Mouse (Mus musculus): ENCODE measurements around the gene Sipa1l3. TPM values are rescaled to one million over a fixed set of nuclear protein-coding genes. Genes with fewer than 3 reads are reported as not detected.

Sipa1l3 gene
- polyA plus RNA-seq, 1 experiment from 2014 or later, result 14.8 TPM

DNA sequence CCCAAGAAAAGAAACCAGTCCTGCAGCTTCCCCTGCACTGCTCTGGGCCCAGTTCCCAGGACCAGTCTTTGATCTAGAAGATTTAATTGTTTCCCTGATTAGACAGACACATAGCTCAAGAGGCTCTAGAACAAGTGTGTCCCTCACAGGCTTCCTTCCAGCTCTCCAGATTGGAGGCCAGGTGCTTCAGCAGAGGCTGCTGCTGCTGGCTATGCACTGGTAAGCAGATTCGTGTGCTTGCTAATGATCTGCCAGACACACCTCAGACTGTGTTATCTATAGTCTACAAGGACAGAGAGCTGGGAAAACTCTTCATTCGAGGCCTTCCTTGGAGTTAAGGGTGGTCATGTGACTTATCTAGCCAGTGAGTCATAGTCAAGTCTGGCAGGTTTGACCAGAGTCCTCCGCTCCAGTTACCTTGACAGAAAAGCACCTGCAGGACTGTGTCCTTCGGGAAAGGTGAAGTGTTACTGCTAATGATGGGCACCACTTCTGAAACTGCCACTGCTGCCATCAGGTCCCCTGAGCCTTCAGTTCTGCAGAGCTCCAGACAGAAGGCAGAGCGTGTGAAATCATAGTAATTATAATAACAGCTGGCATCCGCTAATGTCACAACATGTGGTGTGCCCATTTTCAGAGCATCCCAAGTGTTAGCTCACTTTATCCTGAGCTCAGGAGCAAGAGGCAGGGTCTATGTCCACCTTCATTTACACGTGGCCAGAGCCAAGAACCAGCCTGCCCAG is 48.7 kb downstream of the Sipa1l3 start:
- Histone ChIP-seq H3K9ac (replicated peaks) (no peak overlapping the region), H3K36me3 (no peaks in the 10 kb centered on the region), H3K4me2 (replicated peaks) (no peak overlapping the region), H3K4me1 (replicated peaks) (peaks cover 23% of the 10 kb centered on the region), H3K27me3 (no peaks in the 10 kb centered on the region), H3K27ac (no peak overlapping the region), H3K9me3 (no peaks in the 10 kb centered on the region), H3K4me3 (replicated peaks) (no peak overlapping the region)
- 77% methylated on average over 7 of the region's 7 CpGs for WGBS
- ATAC-seq, result no peak

DNA sequence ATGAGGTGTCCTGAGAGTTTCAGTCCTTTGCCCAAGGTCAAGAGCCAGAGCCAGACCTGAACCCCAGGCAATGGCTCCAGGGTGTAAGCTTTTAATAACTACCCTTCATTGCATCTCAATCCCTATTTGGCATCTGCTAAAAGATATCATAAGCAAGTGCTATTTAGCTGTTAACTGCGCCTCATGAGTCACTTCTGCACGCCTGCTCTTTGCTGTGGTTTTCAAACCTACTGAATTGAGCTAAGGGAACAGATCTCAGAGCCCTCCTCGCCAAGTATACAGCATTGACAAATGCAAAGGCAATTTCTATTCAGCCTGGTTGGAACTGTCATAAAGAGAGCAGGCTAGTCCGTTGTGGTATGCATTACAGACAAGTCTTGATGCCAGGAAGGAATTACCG is 49.8 kb downstream of the Sipa1l3 start:
- Histone ChIP-seq H3K4me1 (replicated peaks) (peaks cover 23% of the 10 kb centered on the region), H3K27ac (no peak overlapping the region), H3K9me3 (no peaks in the 10 kb centered on the region), H3K9ac (replicated peaks) (no peak overlapping the region), H3K4me2 (replicated peaks) (no peak overlapping the region), H3K27me3 (no peaks in the 10 kb centered on the region), H3K4me3 (replicated peaks) (no peak overlapping the region), H3K36me3 (no peaks in the 10 kb centered on the region)
- no peak for ATAC-seq
- WGBS, result 93% methylated on average over 5 of the region's 5 CpGs

DNA sequence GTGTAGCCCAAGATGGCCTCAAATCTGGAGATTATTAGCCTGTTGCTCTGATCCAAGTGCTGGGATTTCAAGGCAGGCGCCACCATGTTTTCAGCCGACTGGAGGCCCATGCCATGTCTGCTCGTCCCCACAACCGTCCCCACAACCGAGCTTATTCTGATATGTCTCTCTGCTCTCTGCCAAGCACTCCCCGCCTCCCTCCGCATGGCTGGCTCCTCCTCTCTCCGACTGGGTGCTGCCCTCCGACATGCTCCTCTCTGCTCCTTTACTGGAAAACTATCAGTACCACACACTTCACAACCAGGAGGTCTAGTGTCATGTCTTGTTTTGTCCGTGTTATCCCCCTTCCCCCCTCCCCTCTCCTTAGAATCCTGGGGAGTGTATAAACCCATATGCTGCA is 51.9 kb downstream of the Sipa1l3 start:
- Histone ChIP-seq H3K4me1 (replicated peaks) (peaks cover 20% of the 10 kb centered on the region), H3K4me2 (replicated peaks) (no peak overlapping the region), H3K9me3 (no peaks in the 10 kb centered on the region), H3K9ac (replicated peaks) (no peak overlapping the region), H3K36me3 (no peaks in the 10 kb centered on the region), H3K27ac (no peak overlapping the region), H3K27me3 (no peaks in the 10 kb centered on the region), H3K4me3 (replicated peaks) (no peak overlapping the region)
- no peak for ATAC-seq
- WGBS, result 69% methylated on average over 10 of the region's 10 CpGs

GRCm38 (mm10) chr7:29465736-29466135 is 52.7 kb downstream of the Sipa1l3 start:
- WGBS, result 81% methylated on average over 4 of the region's 4 CpGs
- ATAC-seq, result no peak
- H3K4me3 ChIP-seq (replicated peaks), result no peak overlapping the region
- no peak overlapping the region for H3K4me2 ChIP-seq (replicated peaks)
- no peaks in the 10 kb centered on the region for H3K36me3 ChIP-seq
- H3K4me1 ChIP-seq (replicated peaks), result peaks cover 12% of the 10 kb centered on the region
- H3K27ac ChIP-seq, result no peak overlapping the region
- no peak overlapping the region for H3K9ac ChIP-seq (replicated peaks)
- no peaks in the 10 kb centered on the region for H3K9me3 ChIP-seq
- no peaks in the 10 kb centered on the region for H3K27me3 ChIP-seq

GRCm38 (mm10) chr7:29462820-29463219 is 55.6 kb downstream of the Sipa1l3 start:
- Histone ChIP-seq H3K36me3 (no peaks in the 10 kb centered on the region), H3K9ac (replicated peaks) (no peak overlapping the region), H3K4me3 (replicated peaks) (no peak overlapping the region), H3K4me1 (replicated peaks) (0 out of 2 replicates have a peak, but pooled peaks cover 3% of the 10 kb centered on the region), H3K27me3 (no peaks in the 10 kb centered on the region), H3K27ac (no peak overlapping the region), H3K4me2 (replicated peaks) (no peak overlapping the region), H3K9me3 (no peaks in the 10 kb centered on the region)
- 77% methylated on average over 3 of the region's 3 CpGs for WGBS
- no peak for ATAC-seq

DNA sequence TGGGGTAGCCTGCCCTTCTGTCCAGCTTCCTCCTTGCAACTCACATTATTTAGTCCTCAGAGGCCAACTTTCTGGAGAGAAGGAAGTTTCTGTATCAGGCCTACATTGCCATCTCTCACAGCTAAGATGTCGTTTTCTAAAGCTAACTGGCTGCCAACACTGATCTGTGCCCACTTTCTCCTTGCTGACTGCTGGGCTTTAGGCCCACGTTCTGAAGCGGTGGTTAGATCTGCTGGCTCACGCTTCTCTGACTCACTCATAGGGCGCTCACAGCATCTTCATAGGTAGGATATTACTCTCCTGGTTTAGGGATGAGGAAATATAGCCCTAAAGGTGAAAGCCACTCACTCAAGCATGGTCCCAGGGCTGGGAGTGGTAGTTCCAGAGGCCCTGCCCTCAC is 56.3 kb downstream of the Sipa1l3 start:
- WGBS, result 87% methylated on average over 5 of the region's 5 CpGs
- Histone ChIP-seq H3K9me3 (no peaks in the 10 kb centered on the region), H3K36me3 (no peaks in the 10 kb centered on the region), H3K4me3 (replicated peaks) (no peak overlapping the region), H3K27ac (no peak overlapping the region), H3K4me1 (replicated peaks) (0 out of 2 replicates have a peak, but pooled peaks cover 3% of the 10 kb centered on the region), H3K4me2 (replicated peaks) (no peak overlapping the region), H3K27me3 (no peaks in the 10 kb centered on the region), H3K9ac (replicated peaks) (no peak overlapping the region)
- ATAC-seq, result no peak

DNA sequence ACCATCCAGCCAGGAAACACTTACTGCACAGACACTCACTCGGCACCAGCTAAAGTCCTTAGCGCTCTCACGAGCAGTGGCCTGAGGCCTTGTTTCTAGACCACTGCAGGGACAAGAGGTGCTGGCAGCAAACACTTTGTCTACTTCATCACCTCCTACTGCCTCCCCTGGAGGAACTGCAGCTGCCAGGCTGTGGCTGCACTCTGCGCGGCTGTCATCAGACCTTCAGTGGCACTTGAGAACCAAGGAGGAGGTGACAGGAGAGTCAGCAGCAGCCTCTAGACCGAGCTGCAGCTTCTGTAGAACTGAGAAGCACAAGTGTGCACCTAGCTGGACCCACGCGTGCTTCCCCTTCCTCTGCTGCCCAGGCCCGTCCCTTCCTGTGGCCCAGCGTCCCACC is 56.9 kb downstream of the Sipa1l3 start:
- Histone ChIP-seq H3K4me2 (replicated peaks) (no peak overlapping the region), H3K9me3 (no peaks in the 10 kb centered on the region), H3K4me1 (replicated peaks) (0 out of 2 replicates have a peak, but pooled peaks cover under 1% of the 10 kb centered on the region), H3K27me3 (0 out of 2 replicates have a peak, but pooled peaks cover 3% of the 10 kb centered on the region), H3K9ac (replicated peaks) (no peak overlapping the region), H3K4me3 (replicated peaks) (no peak overlapping the region), H3K36me3 (no peaks in the 10 kb centered on the region), H3K27ac (no peak overlapping the region)
- WGBS, result 86% methylated on average over 10 of the region's 10 CpGs
- ATAC-seq, result no peak

GRCm38 (mm10) chr7:29458889-29459740 is 59.3 kb downstream of the Sipa1l3 start:
- H3K36me3 ChIP-seq, result no peaks in the 10 kb centered on the region
- peaks cover 15% of the 10 kb centered on the region; the same call in 1 of the 2 replicates for H3K27me3 ChIP-seq
- no peak overlapping the region for H3K9ac ChIP-seq (replicated peaks)
- peaks cover 10% of the 10 kb centered on the region for H3K4me1 ChIP-seq (replicated peaks)
- H3K4me3 ChIP-seq (replicated peaks), result no peak overlapping the region
- no peak overlapping the region for H3K4me2 ChIP-seq (replicated peaks)
- WGBS, result 87% methylated on average over 14 of the region's 14 CpGs
- H3K9me3 ChIP-seq, result no peaks in the 10 kb centered on the region; the same call in 1 of the 2 replicates
- H3K27ac ChIP-seq, result no peak overlapping the region
- no peak for ATAC-seq

DNA sequence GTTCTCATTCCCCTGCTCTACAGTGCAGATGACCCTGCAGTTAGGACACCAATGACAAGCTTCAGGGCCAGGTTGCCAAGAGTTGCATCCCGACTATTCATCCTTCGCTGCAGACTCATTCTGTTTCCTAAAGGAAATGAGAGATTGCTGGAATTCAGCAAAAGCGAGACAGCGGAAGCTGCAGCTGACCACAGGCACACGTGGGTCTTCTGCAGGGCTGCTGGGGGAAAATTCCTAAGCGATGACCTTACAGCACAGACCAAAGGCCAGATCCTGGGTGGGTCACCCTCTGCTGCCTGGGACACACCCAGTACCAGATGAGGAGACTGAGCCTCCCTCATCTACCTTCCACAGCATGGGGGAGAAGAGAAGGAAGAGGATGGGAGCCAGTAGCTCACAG is 60.7 kb downstream of the Sipa1l3 start:
- peaks cover 15% of the 10 kb centered on the region; the same call in 1 of the 2 replicates for H3K27me3 ChIP-seq
- no peak overlapping the region for H3K9ac ChIP-seq (replicated peaks)
- peaks cover 22% of the 10 kb centered on the region for H3K4me1 ChIP-seq (replicated peaks)
- no peak overlapping the region for H3K4me2 ChIP-seq (replicated peaks)
- H3K4me3 ChIP-seq (replicated peaks), result no peak overlapping the region
- WGBS, result 80% methylated on average over 6 of the region's 6 CpGs
- H3K27ac ChIP-seq, result no peak overlapping the region
- H3K36me3 ChIP-seq, result no peaks in the 10 kb centered on the region
- no peaks in the 10 kb centered on the region; the same call in 1 of the 2 replicates for H3K9me3 ChIP-seq
- ATAC-seq, result no peak

- Histone ChIP-seq H3K9ac (replicated peaks) (no peak overlapping the region), H3K4me3 (replicated peaks) (no peak overlapping the region), H3K27me3 (peaks cover 17% of the 10 kb centered on the region), H3K9me3 (no peaks in the 10 kb centered on the region; the same call in 1 of the 2 replicates), H3K36me3 (no peaks in the 10 kb centered on the region), H3K27ac (no peak overlapping the region), H3K4me2 (replicated peaks) (no peak overlapping the region), H3K4me1 (replicated peaks) (peaks cover 32% of the 10 kb centered on the region)
- 87% methylated on average over 9 of the region's 9 CpGs for WGBS
- no peak for ATAC-seq
These were observed 61.7 kb downstream of the Sipa1l3 start for GRCm38 (mm10) chr7:29456716-29457115.

- Histone ChIP-seq H3K27me3 (peaks cover 19% of the 10 kb centered on the region), H3K4me1 (replicated peaks) (peaks cover 32% of the 10 kb centered on the region), H3K27ac (no peak overlapping the region), H3K4me3 (replicated peaks) (no peak overlapping the region), H3K9me3 (no peaks in the 10 kb centered on the region; the same call in 1 of the 2 replicates), H3K4me2 (replicated peaks) (no peak overlapping the region), H3K9ac (replicated peaks) (no peak overlapping the region), H3K36me3 (no peaks in the 10 kb centered on the region)
- no peak for ATAC-seq
- 63% methylated on average over 6 of the region's 6 CpGs for WGBS
These were observed 62.9 kb downstream of the Sipa1l3 start for GRCm38 (mm10) chr7:29455591-29455990.

DNA sequence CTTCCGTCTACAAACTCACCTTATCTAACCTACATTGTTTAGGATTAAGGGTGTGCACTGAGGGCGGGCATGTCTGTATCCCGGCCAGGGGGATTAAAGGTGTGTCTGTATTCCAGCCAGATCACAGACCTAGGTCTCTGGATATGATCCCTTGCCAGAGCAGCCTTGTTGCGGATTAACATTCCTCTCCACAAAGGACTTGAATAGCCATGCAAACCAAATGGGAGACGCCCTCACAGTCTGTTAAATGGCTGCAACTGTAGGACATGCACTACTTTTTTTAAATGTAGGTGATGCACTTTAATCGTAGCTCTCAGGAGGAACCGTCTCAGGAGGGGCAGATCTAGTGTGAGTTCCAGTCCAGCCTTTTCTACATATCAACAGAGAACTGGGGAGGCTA is 63.5 kb downstream of the Sipa1l3 start:
- Histone ChIP-seq H3K9ac (replicated peaks) (no peak overlapping the region), H3K9me3 (no peaks in the 10 kb centered on the region; the same call in 1 of the 2 replicates), H3K4me2 (replicated peaks) (no peak overlapping the region), H3K27me3 (peaks cover 19% of the 10 kb centered on the region), H3K36me3 (no peaks in the 10 kb centered on the region), H3K27ac (no peak overlapping the region), H3K4me3 (replicated peaks) (no peak overlapping the region), H3K4me1 (replicated peaks) (peaks cover 32% of the 10 kb centered on the region)
- 31% methylated on average over 7 of the region's 7 CpGs for WGBS
- ATAC-seq, result no peak
